Mouse (Mus musculus) neural tube, embryonic 13.5 days (tissue): ENCODE data around the gene Vmn1r50. TPM values are rescaled to one million over a fixed set of nuclear protein-coding genes. Genes with fewer than 3 reads are reported as not detected.
"Not testable (repeated sequence)": the region's sequence is repeated elsewhere in the genome, so short reads cannot be mapped to it uniquely, and the experiment has no call there.

Source experiments
- ATAC-seq: fragments of 200-750 bp; cut with Nextera tagmentation; 2 replicates; pipeline ENCODE4 v1.8.0; 2017; ENCODE audit warnings: low read depth, mild to moderate bottlenecking, moderate TSS enrichment, moderate library complexity
- H3K27ac ChIP-seq: fragments of 300-500 bp; sonication (generic); replicated peaks from 2 replicates; pipeline ENCODE4 v1.5.1; 2015; ENCODE audit warnings: moderate library complexity, mild to moderate bottlenecking, inconsistent platforms
- H3K27me3 ChIP-seq: fragments of 300-500 bp; sonication (generic); 2 replicates; pipeline ENCODE4 v1.6.1; 2015; ENCODE audit warnings: mild to moderate bottlenecking, inconsistent platforms
- H3K36me3 ChIP-seq: fragments of 300-500 bp; sonication (generic); 2 replicates; pipeline ENCODE4 v1.6.1; 2015; ENCODE audit warnings: mild to moderate bottlenecking, inconsistent platforms
- H3K4me1 ChIP-seq: fragments of 300-500 bp; sonication (generic); replicated peaks from 2 replicates; pipeline ENCODE4 v1.6.1; 2015; ENCODE audit warnings: inconsistent platforms
- H3K4me2 ChIP-seq: fragments of 300-500 bp; sonication (generic); 2 replicates; pipeline ENCODE4 v1.6.1; 2015; ENCODE audit warnings: inconsistent platforms, mild to moderate bottlenecking, moderate library complexity
- H3K4me3 ChIP-seq: fragments of 300-500 bp; sonication (generic); 2 replicates; pipeline ENCODE4 v1.5.1; 2015; ENCODE audit warnings: mild to moderate bottlenecking, inconsistent platforms
- H3K9ac ChIP-seq: fragments of 300-500 bp; sonication (generic); 2 replicates; pipeline ENCODE4 v1.6.1; 2015; ENCODE audit warnings: moderate library complexity, mild to moderate bottlenecking, inconsistent platforms
- H3K9me3 ChIP-seq: fragments of 300-500 bp; sonication (generic); 2 replicates; pipeline ENCODE4 v1.6.1; 2016; ENCODE audit warnings: inconsistent platforms
- WGBS: fragments of 180-500 bp; shearing (Covaris S2); methylation state at CpG from one replicate; pipeline ENCODE4 v1.1.7; 2015; 5-methylcytosine and 5-hydroxymethylcytosine counted together
- polyA plus RNA-seq: library from polyadenylated mRNA; unstranded; fragments of >200 nt; fragmentation: Nextera tagmentation; extraction: Ambion mirVana; gene quantifications from 2 replicates; pipeline ENCODE4 v1.2.1, GENCODE M21; 2015

The Vmn1r50 gene
- not detected in 2 replicates for polyA plus RNA-seq

GRCm38 (mm10) chr6:90101130-90101529 is at the start of gene Vmn1r50:
Vmn1r50 (plus strand) TSS chr6:90101430.
- H3K4me1 ChIP-seq: no peaks in the 10 kb centered on the region
- no peak for ATAC-seq
- H3K27me3 ChIP-seq: no peaks in the 10 kb centered on the region
- H3K36me3 ChIP-seq: no peaks in the 10 kb centered on the region
- no peak within 1 kb of the TSS for H3K9ac ChIP-seq
- no peak within 1 kb of the TSS for H3K4me3 ChIP-seq
- H3K4me2 ChIP-seq: no peak within 1 kb of the TSS
- peaks cover 9% of the 10 kb centered on the region; the same call in 1 of the 2 replicates for H3K9me3 ChIP-seq
- H3K27ac ChIP-seq: no peak within 1 kb of the TSS
- 61% methylated on average over 2 of the region's 2 CpGs for WGBS

- ATAC-seq: no peak
- Histone ChIP-seq H3K27ac (no peak within 1 kb of the TSS), H3K4me2 (no peak within 1 kb of the TSS), H3K9ac (no peak within 1 kb of the TSS), H3K4me3 (no peak within 1 kb of the TSS), H3K27me3 (no peaks in the 10 kb centered on the region), H3K36me3 (no peaks in the 10 kb centered on the region), H3K9me3 (peaks cover 15% of the 10 kb centered on the region; the same call in 1 of the 2 replicates), H3K4me1 (no peaks in the 10 kb centered on the region)
- 82% methylated on average over 4 of the region's 4 CpGs for WGBS
Observed at GRCm38 (mm10) chr6:90078406-90078805, 22.8 kb upstream of the Vmn1r50 start, which contains the start of gene Vmn1r49. Vmn1r49 (minus strand) TSS chr6:90078506.

DNA sequence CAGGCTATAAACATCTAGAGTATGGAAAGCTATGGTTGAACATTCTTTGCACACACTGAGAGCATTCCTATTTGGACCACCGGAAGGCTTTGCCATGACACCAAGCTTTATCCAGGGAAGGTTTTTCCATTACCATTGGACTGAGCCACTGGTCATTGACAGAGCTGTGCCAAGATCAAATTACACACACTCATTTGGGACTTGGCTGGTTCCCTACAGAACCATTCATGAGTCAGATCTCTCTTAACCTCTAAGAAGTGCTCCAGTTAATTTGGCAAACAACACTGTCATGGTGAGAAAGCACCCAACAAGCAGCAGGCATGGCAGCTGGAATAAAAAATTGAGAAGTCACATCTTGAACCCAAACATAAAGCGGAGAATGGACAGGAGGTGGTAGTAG is 664 bp upstream of the Vmn1r50 start:
- Histone ChIP-seq H3K4me2 (no peak overlapping the region), H3K27ac (no peak overlapping the region), H3K27me3 (no peaks in the 10 kb centered on the region), H3K36me3 (no peaks in the 10 kb centered on the region), H3K4me3 (no peak overlapping the region), H3K9ac (no peak overlapping the region), H3K4me1 (no peaks in the 10 kb centered on the region), H3K9me3 (peaks cover 9% of the 10 kb centered on the region; the same call in 1 of the 2 replicates)
- 95% methylated on average over 2 of the region's 2 CpGs for WGBS
- no peak for ATAC-seq

GRCm38 (mm10) chr6:90122296-90122695 is 21.1 kb downstream of the Vmn1r50 start, which contains the start of gene Vmn1r51:
Vmn1r51 (plus strand) TSS chr6:90122596.
- ATAC-seq, H3K27me3 ChIP-seq, H3K36me3 ChIP-seq, H3K4me1 ChIP-seq, H3K9me3 ChIP-seq, H3K27ac ChIP-seq, H3K4me2 ChIP-seq, H3K9ac ChIP-seq, H3K4me3 ChIP-seq: not testable (repeated sequence)
- WGBS: 93% methylated on average over 1 of the region's 1 CpGs

Other genes with a start within 250 kb of the Vmn1r50 start
- gene Vmn1r42, start 225.0 kb upstream of the Vmn1r50 start, polyA plus RNA-seq: not detected in 2 replicates
- not detected in 2 replicates for gene Vmn1r43, start 225.0 kb upstream of the Vmn1r50 start, polyA plus RNA-seq
- not detected in 2 replicates for gene Vmn1r44, start 217.8 kb upstream of the Vmn1r50 start, polyA plus RNA-seq
- gene Vmn1r45, start 160.8 kb upstream of the Vmn1r50 start, polyA plus RNA-seq: not detected in 2 replicates
- not detected in 2 replicates for gene Vmn1r46, start 132.1 kb upstream of the Vmn1r50 start, polyA plus RNA-seq
- gene Vmn1r47, start 85.3 kb upstream of the Vmn1r50 start, polyA plus RNA-seq: not detected in 2 replicates
- not detected in 2 replicates for gene Vmn1r48, start 64.6 kb upstream of the Vmn1r50 start, polyA plus RNA-seq
- gene Vmn1r49, start 22.9 kb upstream of the Vmn1r50 start, polyA plus RNA-seq: not detected in 2 replicates
- gene Vmn1r51, start 21.2 kb downstream of the Vmn1r50 start, polyA plus RNA-seq: not detected in 2 replicates
- gene Vmn1r52, start 73.4 kb downstream of the Vmn1r50 start, polyA plus RNA-seq: not detected in 2 replicates
- not detected in 2 replicates for gene V1ra8, start 101.4 kb downstream of the Vmn1r50 start, polyA plus RNA-seq
- not detected in 2 replicates for gene Vmn1r53, start 123.0 kb downstream of the Vmn1r50 start, polyA plus RNA-seq
- gene Vmn1r54, start 144.9 kb downstream of the Vmn1r50 start, polyA plus RNA-seq: not detected in 2 replicates
- gene BC048671, start 199.8 kb downstream of the Vmn1r50 start, polyA plus RNA-seq: not detected in 2 replicates
- 0.27 TPM in 1 of 2 replicates, not detected in the other for gene Chst13, start 223.8 kb downstream of the Vmn1r50 start, polyA plus RNA-seq
- gene Uroc1, start 231.9 kb downstream of the Vmn1r50 start, polyA plus RNA-seq: not detected in 2 replicates